Mouse (Mus musculus): Measurements from ENCODE around the gene 1500011B03Rik.
"Not testable (repeated sequence)": the region's sequence is repeated elsewhere in the genome, so short reads cannot be mapped to it uniquely, and the experiment has no call there.

DNA sequence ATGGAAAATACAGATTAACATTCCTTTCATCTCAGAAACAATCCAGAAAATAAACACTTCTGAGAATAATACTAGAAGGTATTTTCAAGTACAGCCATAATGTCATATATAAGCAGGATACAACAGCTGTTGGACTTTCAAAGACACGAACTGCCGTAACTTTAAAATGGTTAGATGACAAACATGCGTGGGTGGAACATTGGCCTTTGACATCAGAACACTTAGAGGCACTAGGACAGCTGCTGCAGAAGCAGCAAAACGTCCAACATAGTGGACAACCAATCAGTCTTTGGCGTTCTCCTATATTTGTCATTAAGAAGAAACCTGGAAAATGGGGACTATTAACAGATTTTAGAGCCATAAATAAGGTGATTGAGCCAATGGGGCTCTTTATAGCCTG is 17.2 kb upstream of the 1500011B03Rik start:
- not testable (repeated sequence) for TF ChIP-seq CTCF, EP300 (IDR thresholded peaks at IDR 0.05; ENCODE audit: low read depth)

Data from heart, postnatal 0 days (tissue).